ENCODE assay signal across 8 mouse cellular contexts in genomic region chr17:27032869-27033268, GRCm38 (mm10). TPM values are rescaled to one million over a fixed set of nuclear protein-coding genes. Genes with fewer than 3 reads are reported as not detected.
DNase-seq lines count a peak whose midpoint lies in the region; ATAC-seq and TF ChIP-seq lines count a peak whose summit lies in the region.

No protein-coding gene starts in this region.

- H3K36me3 ChIP-seq in intestine, embryonic 15.5 days: no peaks in the 10 kb centered on the region
- H3K36me3 ChIP-seq in limb, embryonic 12.5 days: no peaks in the 10 kb centered on the region
- H3K36me3 ChIP-seq in midbrain, postnatal 0 days (ENCODE audit: insufficient read depth, low read length): no peaks in the 10 kb centered on the region

- no peak overlapping the region for H3K27ac ChIP-seq in intestine, embryonic 15.5 days
- H3K27ac ChIP-seq in limb, embryonic 12.5 days: no peak overlapping the region
- no peak overlapping the region for H3K27ac ChIP-seq in midbrain, postnatal 0 days (ENCODE audit: low read depth, low read length)

- DNase-seq in ovary, postnatal 10 days (ENCODE audit: low spot score): peak; percentile 70
- DNase-seq in ovary, adult 18-20 months (ENCODE audit: low spot score): no peak
- peak; percentile 59 to 79 for DNase-seq in gastrocnemius, postnatal 4 days (ENCODE audit: low spot score in 2 of 2)
- DNase-seq in midbrain, postnatal 0 days (ENCODE audit: low spot score): peak; percentile 79
- DNase-seq in spleen, postnatal 4 days (ENCODE audit: low spot score in 2 of 2): peak; percentile 77 to 92

- H3K9ac ChIP-seq in intestine, embryonic 15.5 days: no peak overlapping the region
- H3K9ac ChIP-seq in limb, embryonic 12.5 days (replicated peaks): no peak overlapping the region
- no peak overlapping the region for H3K9ac ChIP-seq in midbrain, postnatal 0 days (replicated peaks; ENCODE audit: low read length, poor library complexity, severe bottlenecking)

- WGBS in intestine, embryonic 15.5 days: under 1% methylated on average over 14 of the region's 14 CpGs
- WGBS in limb, embryonic 12.5 days: 3% methylated on average over 14 of the region's 14 CpGs
- under 1% methylated on average over 14 of the region's 14 CpGs for WGBS in midbrain, postnatal 0 days

- ATAC-seq in common myeloid progenitor, adult 5-6 weeks (replicated peaks; ENCODE audit: low read depth, poor library complexity, severe bottlenecking): peak; percentile 50
- peak; percentile 46; the same call in 1 of the 2 replicates for ATAC-seq in intestine, embryonic 15.5 days
- peak; percentile 15; the same call in 1 of the 2 replicates for ATAC-seq in limb, embryonic 12.5 days (ENCODE audit: insufficient number of reproducible peaks, insufficient read depth, low FRiP score, low TSS enrichment, low read depth)
- ATAC-seq in midbrain, postnatal 0 days (ENCODE audit: low FRiP score): 0 out of 2 replicates have a peak, but pooled peaks have one; percentile 44

- peak; percentile 94 for TF ChIP-seq CTCF in midbrain, postnatal 0 days (IDR thresholded peaks at IDR 0.05)

- peaks cover 20% of the 10 kb centered on the region; the same call in 1 of the 2 replicates for H3K4me1 ChIP-seq in intestine, embryonic 15.5 days (replicated peaks)
- H3K4me1 ChIP-seq in limb, embryonic 12.5 days (replicated peaks): peaks cover 25% of the 10 kb centered on the region
- no peaks in the 10 kb centered on the region for H3K4me1 ChIP-seq in midbrain, postnatal 0 days (ENCODE audit: insufficient read depth, low read length)

- H3K4me2 ChIP-seq in intestine, embryonic 15.5 days (replicated peaks): peak overlapping the region; percentile 49
- H3K4me2 ChIP-seq in limb, embryonic 12.5 days: peak overlapping the region; percentile 24
- H3K4me2 ChIP-seq in midbrain, postnatal 0 days (ENCODE audit: low read depth, low read length, poor library complexity, severe bottlenecking): no peak overlapping the region

- H3K9me3 ChIP-seq in intestine, embryonic 15.5 days: no peaks in the 10 kb centered on the region
- H3K9me3 ChIP-seq in limb, embryonic 12.5 days: no peaks in the 10 kb centered on the region
- H3K9me3 ChIP-seq in midbrain, postnatal 0 days (ENCODE audit: low read length): no peaks in the 10 kb centered on the region

- no peaks in the 10 kb centered on the region for H3K27me3 ChIP-seq in intestine, embryonic 15.5 days (replicated peaks)
- no peaks in the 10 kb centered on the region; the same call in 1 of the 2 replicates for H3K27me3 ChIP-seq in limb, embryonic 12.5 days
- no peaks in the 10 kb centered on the region for H3K27me3 ChIP-seq in midbrain, postnatal 0 days (ENCODE audit: insufficient read depth, low read length)

- H3K4me3 ChIP-seq in intestine, embryonic 15.5 days (replicated peaks): no peak overlapping the region
- no peak overlapping the region for H3K4me3 ChIP-seq in limb, embryonic 12.5 days (replicated peaks)
- H3K4me3 ChIP-seq in midbrain, postnatal 0 days (ENCODE audit: low read depth, low read length): no peak overlapping the region

RNA-seq across cellular contexts. Expression of gene Bak1, which starts 4.1 kb away (rescaled TPM):
- total RNA-seq in common myeloid progenitor, adult 5-6 weeks (2017): 43.9 and 53.3 TPM in 2 replicates
- total RNA-seq in gastrocnemius, postnatal 4 days (2021): 10 to 100 TPM; 30.2 to 35.2 TPM
- 7.3 and 8.1 TPM in 2 replicates for polyA plus RNA-seq in intestine, embryonic 15.5 days (2015; fragmentation: Nextera tagmentation; extraction: Ambion mirVana)
- 3.5 and 5.3 TPM in 2 replicates for polyA plus RNA-seq in limb, embryonic 12.5 days (2016; fragmentation: Nextera tagmentation; extraction: Ambion mirVana)
- 57.3 and 82.4 TPM in 2 replicates for total RNA-seq in midbrain, postnatal 0 days (2014; rRNA removed)
- 3.9 and 5.3 TPM in 2 replicates for polyA plus RNA-seq in midbrain, postnatal 0 days (2015; fragmentation: Nextera tagmentation; extraction: Ambion mirVana)

RNA-seq across cellular contexts. Expression of gene Itpr3, which starts 24.2 kb away (rescaled TPM):
- total RNA-seq in common myeloid progenitor, adult 5-6 weeks (2017): 6.9 and 13.2 TPM in 2 replicates
- 1 to 10 TPM; 8.7 to 9.1 TPM for total RNA-seq in gastrocnemius, postnatal 4 days (2021)
- polyA plus RNA-seq in intestine, embryonic 15.5 days (2015; fragmentation: Nextera tagmentation; extraction: Ambion mirVana): 13.0 and 14.5 TPM in 2 replicates
- 4.3 and 5.2 TPM in 2 replicates for polyA plus RNA-seq in limb, embryonic 12.5 days (2016; fragmentation: Nextera tagmentation; extraction: Ambion mirVana)
- 4.5 and 4.7 TPM in 2 replicates for total RNA-seq in midbrain, postnatal 0 days (2014; rRNA removed)
- polyA plus RNA-seq in midbrain, postnatal 0 days (2015; fragmentation: Nextera tagmentation; extraction: Ambion mirVana): 0.39 and 0.90 TPM in 2 replicates

RNA-seq across cellular contexts. Expression of gene Zbtb9, which starts 59.9 kb away (rescaled TPM):
- total RNA-seq in common myeloid progenitor, adult 5-6 weeks (2017): 25.1 and 27.9 TPM in 2 replicates
- 1 to 10 TPM; 4.1 to 4.8 TPM for total RNA-seq in gastrocnemius, postnatal 4 days (2021)
- polyA plus RNA-seq in intestine, embryonic 15.5 days (2015; fragmentation: Nextera tagmentation; extraction: Ambion mirVana): 14.0 and 14.2 TPM in 2 replicates
- 15.8 and 17.8 TPM in 2 replicates for polyA plus RNA-seq in limb, embryonic 12.5 days (2016; fragmentation: Nextera tagmentation; extraction: Ambion mirVana)
- 16.1 and 19.4 TPM in 2 replicates for total RNA-seq in midbrain, postnatal 0 days (2014; rRNA removed)
- 6.6 and 6.7 TPM in 2 replicates for polyA plus RNA-seq in midbrain, postnatal 0 days (2015; fragmentation: Nextera tagmentation; extraction: Ambion mirVana)
